19 mouse cellular contexts compared by ENCODE assay signal in genomic region chr9:43313805-43314204, GRCm38 (mm10). TPM values are rescaled to one million over a fixed set of nuclear protein-coding genes. Genes with fewer than 3 reads are reported as not detected.
DNase-seq lines count a peak whose midpoint lies in the region; ATAC-seq and TF ChIP-seq lines count a peak whose summit lies in the region.
"Had no signal": no experiment of that assay in that cellular context is flagged by ENCODE, and none has a peak within 500 bp of the region (broad histone marks: within the 10 kb centered on the region; RNA-seq: fewer than 3 reads in every experiment).

No protein-coding gene starts in this region.

- H3K27ac ChIP-seq in stomach, embryonic 15.5 days, result peak overlapping the region; percentile 71
- H3K27ac ChIP-seq in layer of hippocampus, adult 2 months, result no peak overlapping the region
- no peak overlapping the region for H3K27ac ChIP-seq in heart, embryonic 12.5 days (ENCODE audit: poor library complexity, severe bottlenecking)
- H3K27ac ChIP-seq: forebrain, embryonic 12.5 days; heart, adult 2 months; hindbrain, embryonic 10.5 days; hindbrain, embryonic 15.5 days had no signal

- no peak for TF ChIP-seq CTCF in layer of hippocampus, adult 2 months (conservative IDR thresholded peaks at IDR 0.05)

- H3K36me3 ChIP-seq in stomach, embryonic 15.5 days, result no peaks in the 10 kb centered on the region
- H3K36me3 ChIP-seq in heart, embryonic 12.5 days, result no peaks in the 10 kb centered on the region
- H3K36me3 ChIP-seq: forebrain, embryonic 12.5 days; hindbrain, embryonic 10.5 days; hindbrain, embryonic 15.5 days had no signal

- ATAC-seq in stomach, embryonic 15.5 days (ENCODE audit: insufficient read depth, low FRiP score, low read depth), result no peak
- no peak for ATAC-seq in heart, embryonic 12.5 days (ENCODE audit: insufficient number of reproducible peaks, low FRiP score)
- ATAC-seq: activated CD4-positive, CD25-positive, alpha-beta regulatory T cell, adult 4 months; forebrain, embryonic 16.5 days; Patski had no signal

- H3K9me3 ChIP-seq in stomach, embryonic 15.5 days, result no peaks in the 10 kb centered on the region
- H3K9me3 ChIP-seq in heart, embryonic 12.5 days (replicated peaks), result no peaks in the 10 kb centered on the region
- H3K9me3 ChIP-seq: forebrain, embryonic 12.5 days; hindbrain, embryonic 10.5 days; hindbrain, embryonic 15.5 days had no signal

- H3K27me3 ChIP-seq in stomach, embryonic 15.5 days (replicated peaks), result no peaks in the 10 kb centered on the region
- peaks cover 64% of the 10 kb centered on the region for H3K27me3 ChIP-seq in heart, embryonic 12.5 days (replicated peaks)
- H3K27me3 ChIP-seq: hindbrain, embryonic 15.5 days had no signal

- DNase-seq in urinary bladder, postnatal 14 days (ENCODE audit: low spot score), result peak; percentile 58
- no peak for DNase-seq in urinary bladder, postnatal 10 days (ENCODE audit: low spot score)
- peak; percentile 93 for DNase-seq in fat pad, adult 2 months (ENCODE audit: extremely low read depth, low read depth, low spot score)
- no peak for DNase-seq in layer of hippocampus, adult 2 months (ENCODE audit: low spot score in 2 of 2)
- DNase-seq: adrenal gland, postnatal 14 days; cerebellum, adult 18-20 months; cerebellum, postnatal 14 days; gastrocnemius, postnatal 10 days; heart, adult 2 months had no signal

- H3K4me3 ChIP-seq in stomach, embryonic 15.5 days (replicated peaks), result 0 out of 2 replicates have a peak overlapping the region, but pooled peaks have one; percentile 3
- no peak overlapping the region for H3K4me3 ChIP-seq in layer of hippocampus, adult 2 months
- H3K4me3 ChIP-seq in heart, embryonic 12.5 days, result no peak overlapping the region
- H3K4me3 ChIP-seq: forebrain, embryonic 12.5 days; heart, adult 2 months; hindbrain, embryonic 10.5 days; hindbrain, embryonic 15.5 days had no signal

- no peaks in the 10 kb centered on the region for H3K4me1 ChIP-seq in stomach, embryonic 15.5 days
- H3K4me1 ChIP-seq in heart, embryonic 12.5 days (replicated peaks), result no peaks in the 10 kb centered on the region
- H3K4me1 ChIP-seq: hindbrain, embryonic 15.5 days had no signal

- WGBS in stomach, embryonic 15.5 days, result 54% methylated on average over 3 of the region's 3 CpGs
- 80% methylated on average over 3 of the region's 3 CpGs for WGBS in heart, embryonic 12.5 days

- H3K4me2 ChIP-seq in stomach, embryonic 15.5 days, result peak overlapping the region; percentile 29; the same call in 1 of the 2 replicates
- no peak overlapping the region for H3K4me2 ChIP-seq in heart, embryonic 12.5 days
- H3K4me2 ChIP-seq: forebrain, embryonic 12.5 days; heart, embryonic 11.5 days; hindbrain, embryonic 15.5 days had no signal

- no peak overlapping the region for H3K9ac ChIP-seq in stomach, embryonic 15.5 days
- no peak overlapping the region for H3K9ac ChIP-seq in heart, embryonic 12.5 days
- H3K9ac ChIP-seq: forebrain, embryonic 12.5 days; hindbrain, embryonic 15.5 days had no signal

RNA-seq across cellular contexts. Expression of gene Trim29, which starts 3.2 kb away (rescaled TPM):
- 22.3 and 37.0 TPM in 2 replicates for polyA plus RNA-seq in stomach, embryonic 15.5 days (2015; fragmentation: Nextera tagmentation; extraction: Ambion mirVana)
- total RNA-seq in layer of hippocampus, adult 2 months (2021), result under 1 TPM; 0.32 to 0.44 TPM
- 0.06 and 0.29 TPM in 2 replicates for polyA plus RNA-seq in heart, embryonic 12.5 days (2016; fragmentation: Nextera tagmentation; extraction: Ambion mirVana)
- total RNA-seq: common myeloid progenitor, adult 5-6 weeks had no signal
- polyA plus RNA-seq: activated CD4-positive, CD25-positive, alpha-beta regulatory T cell, adult 4 months; forebrain, embryonic 16.5 days; hindbrain, embryonic 15.5 days; Patski had no signal

Comparison
In these comparisons a context has a peak if more than half of its experiments do, and no peak if none do; other contexts are left out.
1. DNase-seq: peak in urinary bladder, postnatal 14 days (single experiment) and fat pad, adult 2 months (single experiment); none in urinary bladder, postnatal 10 days (single experiment) and layer of hippocampus, adult 2 months (0 of 2).
2. RNA of gene Trim29, which starts 3.2 kb away (polyA plus RNA-seq): 22.3 to 37.0 TPM in stomach, embryonic 15.5 days; 0.06 to 0.29 TPM in heart, embryonic 12.5 days; every median in the first group is over 10 times any median in the second.